Mouse (Mus musculus) gastrocnemius, adult 8-10 months (tissue): ENCODE data around the gene Fam171b. TPM values are rescaled to one million over a fixed set of nuclear protein-coding genes. Genes with fewer than 3 reads are reported as not detected.

Experiments used
- DNase-seq, 2 experiments: peaks; one replicate each; pipeline ENCODE4 v3.0.0; 2022; ENCODE audit warnings: low spot score in 2 of 2
- total RNA-seq, 4 experiments: library from RNA; stranded (reverse); gene quantifications; 2 replicates each; pipeline ENCODE4 v1.2.4; 2022

Fam171b gene
- total RNA-seq, result 1 to 10 TPM in 2 of 4 experiments, under 1 TPM in 2; 0.56 to 1.5 (median 0.97) TPM

GRCm38 (mm10) chr2:83812483-83813272, at the start of gene Fam171b:
Gene Fam171b, plus strand, starts transcription at chr2:83812636.
- peak; percentile 22 to 57 for DNase-seq

GRCm38 (mm10) chr2:83766058-83766457, 46.4 kb upstream of the Fam171b start:
- DNase-seq, result no peak

DNA sequence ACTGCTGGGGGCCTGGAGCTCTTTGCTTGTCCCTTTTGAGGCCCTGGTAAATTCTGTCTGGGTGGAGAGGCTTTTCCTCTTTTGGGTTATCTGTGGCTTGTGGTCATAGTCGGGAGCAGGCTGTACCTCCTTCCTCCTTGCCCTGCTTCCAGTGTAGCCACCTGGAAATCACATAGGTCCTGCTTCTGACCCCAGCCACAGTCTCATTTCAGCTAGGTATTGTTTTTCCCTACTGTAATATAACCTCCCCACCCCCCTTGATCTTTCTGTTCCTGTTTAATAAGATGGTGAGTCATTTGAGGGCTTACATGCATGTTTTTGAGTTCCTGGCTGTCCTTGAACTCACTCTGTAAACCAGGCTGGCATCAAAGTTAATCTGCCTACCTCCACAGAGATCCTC, 45.6 kb upstream of the Fam171b start:
- no peak for DNase-seq

- DNase-seq, result no peak
Observed at GRCm38 (mm10) chr2:83768311-83769047, 44.0 kb upstream of the Fam171b start.

DNA sequence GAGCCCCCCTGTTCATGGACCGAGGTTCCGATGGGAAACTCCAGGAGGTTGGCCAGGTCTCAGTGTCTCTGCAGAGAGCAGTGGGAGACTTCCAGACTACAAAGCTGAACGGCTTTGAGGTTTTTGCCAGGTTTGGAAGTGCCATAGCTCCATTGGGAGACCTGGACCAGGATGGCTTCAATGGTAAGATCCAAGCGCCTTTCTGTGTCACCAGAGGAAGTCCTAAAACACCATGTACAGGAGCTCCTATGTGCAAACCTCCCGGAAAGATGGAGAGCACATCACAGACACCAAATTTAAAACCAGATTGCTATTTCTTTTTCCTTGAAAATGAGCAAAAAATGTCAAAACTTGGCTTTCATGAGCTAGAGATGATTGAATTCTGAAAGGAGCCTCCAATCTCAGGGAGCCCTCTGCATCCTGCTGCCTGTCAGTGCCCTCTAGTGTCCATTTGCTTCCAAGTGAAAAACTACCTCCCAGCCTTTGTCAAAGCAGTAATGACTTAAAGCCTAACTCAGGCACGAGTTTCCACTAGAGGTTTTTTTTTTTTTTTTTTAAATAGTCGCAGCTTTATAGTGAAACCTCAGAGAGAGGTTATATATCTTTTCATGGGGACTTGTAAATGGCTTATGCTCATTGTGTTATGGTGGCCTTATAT, 41.2 kb upstream of the Fam171b start:
- peak; percentile 18 to 20 for DNase-seq

GRCm38 (mm10) chr2:83791330-83792073, 20.9 kb upstream of the Fam171b start:
- no peak for DNase-seq

DNA sequence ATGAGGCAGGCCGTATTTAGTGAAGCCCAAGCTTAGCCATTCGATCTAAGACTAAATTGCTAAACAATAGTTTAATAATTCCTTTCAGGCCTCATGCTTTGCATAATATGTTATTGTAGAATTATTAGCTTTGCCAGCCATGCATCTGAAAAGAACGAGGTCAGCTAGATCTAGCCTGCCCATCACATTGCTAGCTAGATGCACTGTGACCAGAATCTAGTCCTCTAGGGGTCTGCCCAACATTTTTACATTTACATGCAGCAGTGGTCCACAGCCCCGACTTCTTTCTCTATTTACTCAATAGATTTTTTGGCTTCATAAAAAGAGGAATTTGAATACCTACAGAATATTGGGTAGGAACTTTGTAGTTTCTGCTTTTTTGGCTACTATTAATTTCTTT, 20.3 kb upstream of the Fam171b start:
- DNase-seq, result no peak

- DNase-seq, result no peak
Observed at GRCm38 (mm10) chr2:83795766-83796165, 16.7 kb upstream of the Fam171b start.

DNA sequence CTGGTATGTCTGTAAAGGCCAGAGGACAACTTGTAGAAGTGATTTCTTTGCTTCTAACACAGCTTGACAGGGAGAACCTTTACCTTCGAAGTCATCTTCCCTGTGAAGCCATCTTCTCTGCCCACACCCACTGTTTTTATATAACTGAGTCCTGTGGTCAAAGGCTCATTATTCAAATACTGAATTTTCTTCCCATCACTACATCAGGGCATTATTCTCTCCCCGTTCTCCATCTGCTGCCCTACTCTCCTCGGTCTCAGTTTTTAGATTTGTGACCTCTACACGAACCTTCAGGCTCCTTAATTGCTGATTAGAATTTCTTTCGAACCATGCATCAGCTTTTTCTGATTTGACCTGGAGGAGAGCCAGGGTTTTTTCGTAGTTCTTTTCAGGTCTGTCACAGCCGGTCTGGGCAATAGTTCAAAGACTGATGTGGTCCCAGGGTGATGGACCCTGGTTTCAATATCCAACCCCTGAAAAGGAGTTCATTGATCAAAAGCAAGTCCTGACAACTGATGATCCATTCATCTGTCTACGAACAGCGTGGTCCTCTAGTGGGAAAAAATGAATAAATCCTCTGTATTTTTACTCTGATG, 14.4 kb upstream of the Fam171b start:
- no peak for DNase-seq

DNA sequence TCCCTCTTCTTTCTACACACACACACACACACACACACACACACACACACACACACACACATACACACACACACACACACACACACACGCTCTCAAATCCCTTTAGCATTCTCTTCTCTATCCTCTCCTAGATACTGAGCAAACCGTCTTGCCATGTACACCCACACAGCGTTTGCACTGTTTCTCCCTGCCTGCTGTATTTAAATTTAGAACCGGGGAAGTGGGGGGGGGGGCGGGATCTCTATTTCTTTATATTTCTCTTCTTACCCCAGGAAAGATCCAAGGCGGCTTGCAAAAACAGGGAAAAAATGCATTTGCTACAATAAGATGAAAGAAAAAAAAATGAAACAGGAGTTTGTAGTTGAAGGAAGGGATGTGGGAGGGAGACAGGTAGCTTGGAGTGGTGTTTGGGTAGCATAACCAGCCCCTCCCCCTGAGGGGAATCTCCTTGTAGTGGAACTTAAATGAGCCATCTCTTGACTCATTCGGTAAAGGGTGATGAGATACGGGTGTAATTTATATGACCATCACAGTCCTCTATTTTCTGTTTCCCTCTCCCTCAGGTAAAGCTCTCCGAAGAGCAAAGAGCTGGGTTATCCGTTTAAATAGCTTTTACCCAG, 947 bp downstream of the Fam171b start:
- DNase-seq, result no peak

DNA sequence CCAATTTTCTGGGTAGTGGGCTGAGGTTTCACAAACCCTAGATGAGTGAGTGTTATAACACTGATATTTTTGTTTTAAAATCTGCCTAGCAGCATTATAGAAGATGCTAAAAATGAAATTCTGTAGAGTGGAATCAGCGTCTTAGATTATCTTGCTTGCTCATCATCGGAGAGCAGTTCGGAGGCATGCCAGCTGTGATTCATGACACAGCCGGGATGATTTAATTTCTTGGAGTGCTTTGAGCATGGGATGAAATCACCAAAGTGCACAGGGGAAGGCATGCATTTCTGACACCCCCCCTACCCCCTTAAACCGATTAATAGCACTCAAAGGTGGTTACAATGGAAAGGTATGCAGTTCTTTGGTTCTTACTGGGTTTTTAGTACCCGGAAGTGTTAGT, 1.6 kb downstream of the Fam171b start:
- peak in 1 of 2 experiments; percentile 17 for DNase-seq

DNA sequence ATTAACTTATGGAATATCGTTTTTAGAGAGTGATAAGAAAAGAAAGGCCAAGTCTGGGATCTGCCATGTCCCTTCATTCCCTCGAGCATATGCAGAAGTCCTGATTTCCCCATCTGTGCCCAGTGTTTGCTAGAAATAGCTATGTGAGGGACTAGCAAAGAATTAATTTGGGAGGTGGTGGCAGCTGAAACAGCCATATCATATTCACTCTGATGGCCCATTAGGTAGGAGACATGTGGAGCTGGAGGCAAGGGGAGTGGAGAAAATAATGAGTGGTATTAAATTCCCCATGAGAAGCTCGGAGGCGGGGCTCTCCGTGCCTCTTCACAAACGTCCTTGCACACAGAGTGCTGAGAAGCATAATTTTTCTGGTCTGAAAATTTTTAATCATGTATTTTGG, 3.7 kb downstream of the Fam171b start:
- DNase-seq, result no peak

GRCm38 (mm10) chr2:83825161-83825560, 12.7 kb downstream of the Fam171b start:
- no peak for DNase-seq

- DNase-seq, result no peak
Observed at GRCm38 (mm10) chr2:83828895-83829539, 16.6 kb downstream of the Fam171b start.

GRCm38 (mm10) chr2:83832903-83833302, 20.5 kb downstream of the Fam171b start:
- no peak for DNase-seq

DNA sequence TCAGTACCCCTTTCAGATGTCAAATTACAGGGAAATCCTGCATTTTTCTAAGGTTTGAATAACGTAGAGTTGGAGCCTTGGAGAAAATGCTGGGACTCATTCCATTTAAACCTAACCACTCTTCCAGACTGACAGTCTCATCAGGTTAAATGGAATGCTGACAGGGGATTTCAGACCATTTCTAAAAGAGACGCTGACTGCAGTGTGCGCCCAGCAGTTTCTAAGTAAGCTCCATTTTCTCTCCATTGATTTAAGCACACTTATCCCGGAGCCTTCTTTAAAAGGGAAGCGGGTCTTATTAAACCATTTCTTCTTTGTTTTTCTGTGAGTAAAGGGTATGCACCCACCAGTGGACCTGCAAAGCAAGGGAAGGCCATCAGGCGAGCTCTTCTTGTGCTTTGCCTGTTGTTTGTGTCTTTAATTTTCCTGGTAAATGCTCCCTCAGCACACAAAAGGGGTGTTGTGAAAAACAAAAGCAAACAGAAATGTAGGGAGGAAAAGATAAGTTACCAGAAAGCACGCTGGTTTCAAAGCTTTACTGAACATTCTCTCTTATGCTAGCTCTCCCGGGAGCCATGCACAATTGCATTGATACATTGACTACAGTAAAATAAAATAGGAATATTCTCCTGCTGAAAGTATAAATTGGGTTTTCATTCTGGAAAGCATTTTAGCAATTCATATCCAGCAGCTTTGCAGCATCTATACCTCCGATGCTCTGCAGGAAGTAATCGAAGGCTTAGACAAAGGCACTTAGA, 23.1 kb downstream of the Fam171b start:
- DNase-seq, result no peak

- no peak for DNase-seq
Observed at GRCm38 (mm10) chr2:83848495-83848894, 36.1 kb downstream of the Fam171b start.

GRCm38 (mm10) chr2:83853423-83853822, 41.0 kb downstream of the Fam171b start:
- no peak for DNase-seq

- no peak for DNase-seq
Observed at GRCm38 (mm10) chr2:83856236-83856635, 43.8 kb downstream of the Fam171b start.
